Mouse (Mus musculus) thymus, adult 2 months (tissue): ENCODE measurements around the gene Nhsl1. TPM values are rescaled to one million over a fixed set of nuclear protein-coding genes. Genes with fewer than 3 reads are reported as not detected.

ENCODE experiments used
- DNase-seq: peaks from one replicate; pipeline ENCODE4 v3.0.0; 2021
- H3K27ac ChIP-seq: fragments of 200-500 bp; 2 replicates; pipeline ENCODE4 v1.5.1; 2012; ENCODE audit warnings: low read length, control low read depth; ENCODE audit not compliant: control insufficient read depth, insufficient read depth
- H3K27me3 ChIP-seq: fragments of 200-500 bp; 2 replicates; pipeline ENCODE4 v1.6.1; 2012; ENCODE audit warnings: mild to moderate bottlenecking, low read length, moderate library complexity, mixed read lengths; ENCODE audit not compliant: control insufficient read depth, insufficient read depth
- H3K36me3 ChIP-seq: fragments of 200-500 bp; 2 replicates; pipeline ENCODE4 v1.6.1; 2012; ENCODE audit warnings: mild to moderate bottlenecking, low read length, moderate library complexity; ENCODE audit not compliant: control insufficient read depth, insufficient read depth
- H3K4me1 ChIP-seq: fragments of 200-500 bp; replicated peaks from 2 replicates; pipeline ENCODE4 v1.6.1; 2012; ENCODE audit warnings: low read length; ENCODE audit not compliant: control insufficient read depth, insufficient read depth
- H3K4me3 ChIP-seq: fragments of 200-500 bp; 2 replicates; pipeline ENCODE4 v1.5.1; 2012; ENCODE audit warnings: mild to moderate bottlenecking, low read length, control low read depth, moderate library complexity; ENCODE audit not compliant: control insufficient read depth, insufficient read depth
- CTCF ChIP-seq: fragments of 200-500 bp; IDR thresholded peaks from 2 replicates; pipeline ENCODE4 v1.5.1; 2012; ENCODE audit warnings: mild to moderate bottlenecking, control low read depth, low read length, moderate library complexity, borderline replicate concordance; ENCODE audit not compliant: control insufficient read depth, poor library complexity, insufficient read depth; ENCODE audit errors: extremely low read depth
- POLR2A ChIP-seq: fragments of 200-500 bp; IDR thresholded peaks from 2 replicates; pipeline ENCODE4 v1.6.1; 2012; ENCODE audit warnings: mild to moderate bottlenecking, low read length, control low read depth, moderate library complexity; ENCODE audit not compliant: control insufficient read depth, poor library complexity, insufficient read depth; ENCODE audit errors: extremely low read depth
- WGBS: fragments of 180-500 bp; shearing (Covaris S2); methylation state at CpG from one replicate; pipeline ENCODE4 v1.1.7; 2018; 5-methylcytosine and 5-hydroxymethylcytosine counted together
- polyA plus RNA-seq: library from polyadenylated mRNA; depleted of rRNA; stranded (reverse); fragments of >200 nt; gene quantifications from 2 replicates; pipeline ENCODE4 v1.2.3, GENCODE M21; 2012

Nhsl1 gene
- polyA plus RNA-seq, 1 experiment, result 18.1 TPM

- WGBS, result 90% methylated on average over 5 of the region's 5 CpGs
Measured at GRCm38 (mm10) chr10:18471648-18472047, 152.9 kb downstream of the Nhsl1 start.

GRCm38 (mm10) chr10:18475126-18475525, 156.3 kb downstream of the Nhsl1 start:
- no peak for TF ChIP-seq POLR2A
- TF ChIP-seq CTCF, result no peak
- no peak overlapping the region for H3K27ac ChIP-seq
- H3K4me1 ChIP-seq, result peaks cover 7% of the 10 kb centered on the region
- H3K27me3 ChIP-seq, result no peaks in the 10 kb centered on the region
- WGBS, result 93% methylated on average over 6 of the region's 6 CpGs
- no peaks in the 10 kb centered on the region for H3K36me3 ChIP-seq
- DNase-seq, result no peak
- H3K4me3 ChIP-seq, result no peak overlapping the region

More at GRCm38 (mm10) chr10:18471648-18472047, 152.9 kb downstream of the Nhsl1 start:
- H3K4me3 ChIP-seq, result no peak overlapping the region
- no peak for DNase-seq
- no peak for TF ChIP-seq POLR2A
- TF ChIP-seq CTCF, result no peak
- no peaks in the 10 kb centered on the region for H3K36me3 ChIP-seq
- H3K27ac ChIP-seq, result no peak overlapping the region
- peaks cover 10% of the 10 kb centered on the region for H3K4me1 ChIP-seq
- H3K27me3 ChIP-seq, result no peaks in the 10 kb centered on the region

GRCm38 (mm10) chr10:18478294-18478693, 159.5 kb downstream of the Nhsl1 start:
- H3K4me1 ChIP-seq, result no peaks in the 10 kb centered on the region; the same call in 1 of the 2 replicates
- no peak overlapping the region for H3K27ac ChIP-seq
- TF ChIP-seq POLR2A (no peak), CTCF (no peak)
- no peaks in the 10 kb centered on the region for H3K36me3 ChIP-seq
- H3K27me3 ChIP-seq, result no peaks in the 10 kb centered on the region
- no peak overlapping the region for H3K4me3 ChIP-seq
- DNase-seq, result no peak
- WGBS, result 97% methylated on average over 4 of the region's 4 CpGs

- no peak overlapping the region for H3K27ac ChIP-seq
- no peaks in the 10 kb centered on the region for H3K27me3 ChIP-seq
- WGBS, result 97% methylated on average over 3 of the region's 3 CpGs
- H3K36me3 ChIP-seq, result no peaks in the 10 kb centered on the region
- DNase-seq, result no peak
- no peak overlapping the region for H3K4me3 ChIP-seq
- no peaks in the 10 kb centered on the region; the same call in 1 of the 2 replicates for H3K4me1 ChIP-seq
- TF ChIP-seq CTCF (no peak), POLR2A (no peak)
Measured at GRCm38 (mm10) chr10:18479285-18479684, 160.5 kb downstream of the Nhsl1 start.

GRCm38 (mm10) chr10:18480836-18481235, 162.1 kb downstream of the Nhsl1 start:
- 91% methylated on average over 10 of the region's 10 CpGs for WGBS
- H3K36me3 ChIP-seq, result no peaks in the 10 kb centered on the region
- H3K4me3 ChIP-seq, result no peak overlapping the region
- no peak for DNase-seq
- H3K27me3 ChIP-seq, result no peaks in the 10 kb centered on the region
- no peak for TF ChIP-seq POLR2A
- TF ChIP-seq CTCF, result no peak
- no peak overlapping the region for H3K27ac ChIP-seq
- no peaks in the 10 kb centered on the region; the same call in 1 of the 2 replicates for H3K4me1 ChIP-seq

GRCm38 (mm10) chr10:18482558-18483141, 163.9 kb downstream of the Nhsl1 start:
- Histone ChIP-seq H3K4me1 (no peaks in the 10 kb centered on the region; the same call in 1 of the 2 replicates), H3K4me3 (no peak overlapping the region), H3K27me3 (no peaks in the 10 kb centered on the region), H3K36me3 (no peaks in the 10 kb centered on the region), H3K27ac (no peak overlapping the region)
- DNase-seq, result no peak
- WGBS, result 72% methylated on average over 4 of the region's 4 CpGs
- no peak for TF ChIP-seq POLR2A
- TF ChIP-seq CTCF, result no peak

- no peak for TF ChIP-seq POLR2A
- H3K4me3 ChIP-seq, result no peak overlapping the region
- H3K27ac ChIP-seq, result no peak overlapping the region
- H3K36me3 ChIP-seq, result no peaks in the 10 kb centered on the region
- 93% methylated on average over 3 of the region's 3 CpGs for WGBS
- DNase-seq, result no peak
- H3K4me1 ChIP-seq, result no peaks in the 10 kb centered on the region; the same call in 1 of the 2 replicates
- no peaks in the 10 kb centered on the region for H3K27me3 ChIP-seq
Measured at GRCm38 (mm10) chr10:18483658-18484057, 164.9 kb downstream of the Nhsl1 start.

GRCm38 (mm10) chr10:18484731-18485130, 165.9 kb downstream of the Nhsl1 start:
- TF ChIP-seq POLR2A (no peak), CTCF (no peak)
- H3K4me1 ChIP-seq, result peaks cover under 1% of the 10 kb centered on the region; the same call in 1 of the 2 replicates
- WGBS, result 95% methylated on average over 5 of the region's 5 CpGs
- H3K4me3 ChIP-seq, result no peak overlapping the region
- DNase-seq, result no peak
- no peaks in the 10 kb centered on the region for H3K27me3 ChIP-seq
- H3K27ac ChIP-seq, result no peak overlapping the region
- no peaks in the 10 kb centered on the region for H3K36me3 ChIP-seq
